Comparison of ENCODE assay signal across 17 mouse cellular contexts in the genomic region with DNA sequence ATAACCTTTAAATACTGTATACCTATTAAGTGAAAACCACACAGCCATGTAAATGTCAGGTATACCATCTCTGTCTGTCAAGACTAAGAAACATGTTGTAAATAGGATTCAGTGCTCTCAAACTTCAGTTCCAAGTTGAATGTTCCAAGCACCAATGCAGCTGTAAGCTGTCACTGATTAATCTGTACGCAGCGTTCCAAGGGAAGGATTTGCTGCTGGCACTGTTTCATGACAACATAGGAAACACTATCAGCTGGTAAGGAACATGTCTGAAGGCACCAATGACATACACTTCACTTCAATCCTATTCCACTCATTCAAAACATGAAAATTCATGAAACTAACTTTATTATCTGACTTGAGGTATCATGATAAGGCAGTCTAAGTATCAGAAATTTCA. TPM values are rescaled to one million over a fixed set of nuclear protein-coding genes. Genes with fewer than 3 reads are reported as not detected.
DNase-seq lines count a peak whose midpoint lies in the region; ATAC-seq lines count a peak whose summit lies in the region.
"Had no signal": no experiment of that assay in that cellular context is flagged by ENCODE, and none has a peak within 500 bp of the region (broad histone marks: within the 10 kb centered on the region; RNA-seq: fewer than 3 reads in every experiment).

No protein-coding gene starts in this region.

- H3K4me2 ChIP-seq in kidney, embryonic 15.5 days, result no peak overlapping the region
- H3K4me2 ChIP-seq: forebrain, embryonic 15.5 days; heart, embryonic 13.5 days; hindbrain, embryonic 13.5 days had no signal

- 68% methylated on average over 2 of the region's 2 CpGs for WGBS in kidney, embryonic 15.5 days

- no peak overlapping the region for H3K9ac ChIP-seq in kidney, embryonic 15.5 days
- H3K9ac ChIP-seq: forebrain, embryonic 15.5 days; heart, embryonic 13.5 days; hindbrain, embryonic 13.5 days had no signal

- H3K4me1 ChIP-seq in kidney, embryonic 15.5 days, result no peaks in the 10 kb centered on the region
- H3K4me1 ChIP-seq: forebrain, embryonic 15.5 days; heart, embryonic 13.5 days; hindbrain, embryonic 13.5 days had no signal

- no peaks in the 10 kb centered on the region for H3K9me3 ChIP-seq in kidney, embryonic 15.5 days (replicated peaks)
- H3K9me3 ChIP-seq: forebrain, embryonic 15.5 days; heart, embryonic 13.5 days; hindbrain, embryonic 13.5 days had no signal

- no peak overlapping the region for H3K4me3 ChIP-seq in kidney, embryonic 15.5 days (replicated peaks)
- H3K4me3 ChIP-seq: forebrain, embryonic 15.5 days; heart, embryonic 13.5 days; hindbrain, embryonic 13.5 days had no signal

- peak; percentile 9 for DNase-seq in heart, postnatal 4 days
- no peak for DNase-seq in heart, postnatal 25 days (ENCODE audit: low spot score)
- DNase-seq in kidney, adult 8-10 months, result peak; percentile 7 to 16
- peak; percentile 39 for DNase-seq in kidney, adult 9 months
- DNase-seq in kidney, postnatal 25 days, result peak; percentile 9 to 40
- no peak for DNase-seq in Muller cell, postnatal 12 days (ENCODE audit: inconsistent ontology term)
- DNase-seq in cerebellum, postnatal 14 days, result no peak
- DNase-seq: adrenal gland, postnatal 10 days; cerebellum, adult 11-12 months; cerebellum, adult 9-11 months; gastrocnemius, postnatal 14 days had no signal

- H3K27me3 ChIP-seq in kidney, embryonic 15.5 days, result no peaks in the 10 kb centered on the region
- H3K27me3 ChIP-seq: forebrain, embryonic 15.5 days; heart, embryonic 13.5 days; hindbrain, embryonic 13.5 days had no signal

- H3K36me3 ChIP-seq in kidney, embryonic 15.5 days, result peaks cover 27% of the 10 kb centered on the region
- H3K36me3 ChIP-seq: forebrain, embryonic 15.5 days; hindbrain, embryonic 13.5 days had no signal

- intact Hi-C loops in heart, postnatal 25 days (cut with DNase I), result no loop called here

- ATAC-seq in kidney, embryonic 15.5 days (replicated peaks; ENCODE audit: low FRiP score), result no peak
- ATAC-seq: forebrain, embryonic 15.5 days; hindbrain, postnatal 0 days had no signal

- no peak overlapping the region for H3K27ac ChIP-seq in kidney, embryonic 15.5 days
- H3K27ac ChIP-seq: forebrain, embryonic 15.5 days; heart, embryonic 13.5 days; hindbrain, embryonic 13.5 days; hindbrain, postnatal 0 days had no signal

RNA-seq across cellular contexts. Expression of gene Stk17b, which starts 18.9 kb away (rescaled TPM):
- total RNA-seq in heart, postnatal 4 days (2021), result 10 to 100 TPM; 18.9 to 23.2 TPM
- 10 to 100 TPM; 10.8 to 14.6 TPM for total RNA-seq in heart, postnatal 25 days (2021)
- polyA plus RNA-seq in kidney, embryonic 15.5 days (2015; fragmentation: Nextera tagmentation; extraction: Ambion mirVana), result 13.0 and 16.5 TPM in 2 replicates

RNA-seq across cellular contexts. Expression of gene Dnah7a, which starts 59.5 kb away (rescaled TPM):
- under 1 TPM; 0.02 to 0.05 TPM for total RNA-seq in heart, postnatal 4 days (2021)
- total RNA-seq in heart, postnatal 25 days (2021), result not detected
- 0.98 and 1.6 TPM in 2 replicates for polyA plus RNA-seq in kidney, embryonic 15.5 days (2015; fragmentation: Nextera tagmentation; extraction: Ambion mirVana)
- total RNA-seq: gastrocnemius, postnatal 14 days; hematopoietic stem cell, adult 5-6 weeks had no signal

Comparison
In these comparisons a context has a peak if more than half of its experiments do, and no peak if none do; other contexts are left out.
1. DNase-seq: peak in heart, postnatal 4 days (single experiment), kidney, adult 8-10 months (2 of 2), kidney, adult 9 months (single experiment) and kidney, postnatal 25 days (2 of 2); none in heart, postnatal 25 days (single experiment), Muller cell, postnatal 12 days (single experiment) and cerebellum, postnatal 14 days (0 of 2).